Mouse (Mus musculus) adrenal gland, postnatal 36 days (tissue): ENCODE data around the gene Szrd1. TPM values are rescaled to one million over a fixed set of nuclear protein-coding genes. Genes with fewer than 3 reads are reported as not detected.

Experiments
- DNase-seq, 2 experiments: peaks; one replicate each; pipeline ENCODE4 v3.0.0; 2021; ENCODE audit warnings: mixed read lengths in 1 of 2
- long read RNA-seq, 2 experiments: library from polyadenylated mRNA; stranded (forward); transcript quantifications; one replicate each; pipeline ENCODE4 v2.0.0; 2021; ENCODE audit warnings: borderline sequencing depth in 2 of 2
- total RNA-seq, 2 experiments: library from RNA; stranded (reverse); gene quantifications; 2 replicates each; pipeline ENCODE4 v1.2.3; 2021

Szrd1 gene
- total RNA-seq = 100 to 1,000 TPM; 110 to 123 TPM
- long read RNA-seq, experiment 1, transcript Szrd1-203 (4 exons, 3,244 nt) = minor isoform, 5 of 29 reads
- long read RNA-seq, experiment 1, transcript Szrd1-202 (3 exons, 3,203 nt) = major isoform, 9 of 29 reads
- long read RNA-seq, experiment 1, partial matches to known transcripts = 0 of 29 reads
- long read RNA-seq, experiment 1, other reads (novel, unspliced or antisense) = 14 of 29 reads
- long read RNA-seq, experiment 2, transcript Szrd1-203 (4 exons, 3,244 nt) = major isoform, 5 of 14 reads
- long read RNA-seq, experiment 2, partial matches to known transcripts = 0 of 14 reads
- long read RNA-seq, experiment 2, other reads (novel, unspliced or antisense) = 5 of 14 reads

DNA sequence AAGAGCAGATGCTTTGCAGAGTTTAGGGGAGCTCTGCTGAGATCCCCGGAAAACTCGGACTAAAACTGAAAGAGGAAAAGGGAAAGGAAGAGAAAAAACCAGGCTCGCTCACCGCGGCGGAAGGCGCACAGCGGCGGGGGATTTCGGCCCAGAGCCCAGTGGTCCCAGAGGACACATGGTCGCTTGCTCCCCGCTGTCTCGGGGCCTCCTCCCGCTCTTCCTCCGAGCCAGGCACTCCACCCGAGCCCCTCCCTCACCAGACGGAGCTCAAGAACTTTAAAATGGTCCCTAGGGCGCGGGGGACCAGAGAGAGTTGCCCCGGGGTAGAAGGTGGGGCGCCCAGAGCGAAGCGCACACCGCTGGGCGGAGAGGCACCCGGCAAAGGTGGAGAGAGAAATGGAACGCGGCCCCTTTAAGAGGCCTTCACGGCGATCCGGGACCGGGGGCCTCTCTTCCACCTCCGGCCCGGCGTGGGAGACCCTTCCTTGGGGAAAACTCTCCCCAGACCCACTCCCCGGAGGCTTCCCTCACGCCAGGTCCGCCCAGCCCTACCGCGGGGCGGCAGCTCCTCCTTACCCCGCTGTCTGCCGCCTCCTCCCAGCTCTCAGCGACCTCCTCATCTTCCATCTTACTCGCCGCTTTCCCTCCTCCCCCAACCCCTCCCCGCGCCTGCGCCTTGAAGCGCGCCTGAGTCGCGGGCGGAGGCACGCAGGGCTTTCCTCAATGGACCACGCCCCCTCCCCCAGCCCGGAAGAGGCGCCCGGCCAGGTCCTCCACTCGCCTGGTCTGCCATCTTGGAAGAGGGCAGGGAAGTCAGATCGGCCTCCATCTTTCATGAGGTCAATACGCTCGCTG lies at the start of gene Szrd1:
TSS of gene Szrd1 (minus strand) at position 660 of the 855 bp plus-strand sequence.
- DNase-seq = peak; percentile 99 to 100

DNA sequence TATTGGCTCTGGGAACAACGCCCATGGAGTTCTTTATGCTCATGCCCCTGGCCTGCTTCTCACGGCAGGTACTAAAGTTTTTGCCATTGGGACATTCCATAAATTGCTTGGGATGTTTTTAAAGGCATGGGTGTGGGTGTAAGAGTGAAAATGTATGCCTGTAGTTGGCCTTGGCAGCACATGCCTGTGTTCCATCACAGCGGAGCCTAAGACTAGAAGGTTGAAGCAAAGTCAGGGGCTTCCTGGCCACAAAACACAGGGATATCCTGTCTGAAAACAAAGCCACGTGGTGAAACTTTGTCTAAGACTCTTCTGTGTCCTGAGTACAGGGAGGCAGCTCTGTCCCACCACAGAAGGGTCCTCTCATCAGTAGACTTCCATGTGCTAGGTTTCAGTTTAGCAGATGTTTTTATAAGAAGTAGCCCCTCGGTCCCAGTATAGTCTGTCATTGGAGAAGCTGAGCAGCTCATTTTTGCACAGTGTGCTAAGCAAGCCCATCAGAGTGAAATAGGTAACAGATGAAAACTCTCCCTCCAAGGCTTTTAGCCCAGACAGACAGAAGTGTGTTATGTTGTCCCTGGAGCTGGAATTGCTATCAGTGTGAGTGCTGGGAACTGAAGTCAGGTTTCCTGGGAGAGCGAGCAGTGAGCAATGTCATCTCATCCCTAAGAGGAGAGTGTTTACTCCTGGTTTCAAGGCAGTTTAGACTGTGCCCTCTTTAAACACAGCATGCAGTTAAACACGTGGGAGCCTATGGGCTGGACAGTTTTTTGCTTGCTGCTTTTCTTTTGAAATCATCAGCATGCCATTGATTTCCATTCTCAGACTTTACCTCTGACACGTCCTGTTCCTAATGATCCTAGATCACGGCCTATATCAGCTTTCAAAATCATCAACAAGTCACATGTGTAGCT lies 47.6 kb upstream of the Szrd1 start:
- DNase-seq = no peak

DNA sequence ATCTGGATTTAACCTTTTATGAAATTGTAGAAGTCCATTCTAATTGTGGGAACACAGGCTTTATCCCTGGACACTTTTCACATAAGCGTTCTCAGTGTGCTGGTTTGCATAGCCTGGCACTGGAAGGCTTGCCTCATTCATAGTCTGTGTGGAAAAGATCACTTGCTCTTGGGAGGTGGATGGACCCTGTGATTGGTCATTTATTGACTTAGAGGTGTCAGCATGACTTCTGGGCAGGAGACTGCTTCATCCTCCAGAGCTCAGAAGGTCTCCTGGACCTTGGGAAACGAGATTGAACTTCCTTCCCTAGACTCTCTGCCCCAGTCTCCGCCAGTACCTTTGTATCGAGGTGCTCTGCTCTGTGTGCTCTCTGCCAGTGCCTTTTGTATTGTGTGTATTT lies 44.9 kb upstream of the Szrd1 start:
- no peak for DNase-seq

DNA sequence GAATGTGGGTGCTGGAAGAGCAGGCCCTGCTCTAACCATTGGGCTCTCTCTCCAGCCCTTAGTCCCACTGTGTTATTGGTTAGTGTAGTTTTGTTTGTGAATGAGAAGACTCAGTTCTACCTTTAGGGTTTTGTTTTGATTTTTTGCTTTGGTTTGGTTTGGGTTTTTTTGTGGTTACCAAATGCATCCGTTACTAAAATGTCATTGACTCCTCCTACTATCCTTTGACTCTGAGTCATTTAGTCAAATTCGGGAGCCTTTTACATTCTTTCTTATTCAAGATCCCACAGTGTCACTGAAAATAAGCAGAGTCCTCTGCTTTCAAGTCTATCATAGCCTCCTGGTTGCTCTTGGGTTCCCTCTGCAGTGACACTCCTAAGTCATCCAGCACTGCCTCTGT lies 44.4 kb upstream of the Szrd1 start:
- DNase-seq = no peak

DNA sequence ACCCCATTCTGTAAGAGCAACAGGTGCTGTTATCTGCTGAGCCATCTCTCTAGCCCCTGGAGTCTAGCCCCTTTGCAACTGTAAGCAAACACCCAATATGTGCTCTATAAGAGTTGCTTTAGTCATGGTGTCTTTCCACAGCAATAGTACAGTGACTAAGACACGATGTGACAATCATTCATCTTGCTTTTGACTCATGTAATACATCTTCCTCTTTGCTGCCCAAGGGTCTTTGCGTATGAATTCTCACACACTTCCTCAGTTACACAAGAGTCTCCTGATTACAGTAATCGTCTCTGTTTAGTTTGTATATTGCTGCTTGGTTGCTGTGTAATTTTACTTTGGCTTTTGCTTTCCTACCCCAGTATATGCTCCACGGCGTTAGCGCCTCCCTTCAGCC lies 42.4 kb upstream of the Szrd1 start:
- no peak for DNase-seq

DNA sequence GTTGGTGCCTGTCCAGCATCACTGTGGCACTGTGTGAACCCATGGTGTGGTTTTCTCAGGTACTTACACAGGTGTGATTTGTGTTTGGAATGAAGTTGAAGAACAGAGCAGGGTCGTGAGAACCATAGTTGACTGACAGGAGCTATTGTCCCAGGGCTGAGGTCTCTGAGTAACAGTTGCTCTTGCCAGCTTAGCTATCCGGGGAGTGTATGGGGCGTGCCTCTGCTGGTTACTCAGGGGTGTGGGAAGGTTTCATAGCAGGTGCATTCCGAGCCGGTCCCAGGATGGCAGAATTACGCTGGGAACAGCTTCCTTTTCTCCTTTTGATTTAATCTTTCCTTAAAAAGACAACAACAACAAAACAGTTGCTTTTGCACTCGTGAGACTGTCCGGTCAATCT lies 41.3 kb upstream of the Szrd1 start:
- DNase-seq = no peak

DNA sequence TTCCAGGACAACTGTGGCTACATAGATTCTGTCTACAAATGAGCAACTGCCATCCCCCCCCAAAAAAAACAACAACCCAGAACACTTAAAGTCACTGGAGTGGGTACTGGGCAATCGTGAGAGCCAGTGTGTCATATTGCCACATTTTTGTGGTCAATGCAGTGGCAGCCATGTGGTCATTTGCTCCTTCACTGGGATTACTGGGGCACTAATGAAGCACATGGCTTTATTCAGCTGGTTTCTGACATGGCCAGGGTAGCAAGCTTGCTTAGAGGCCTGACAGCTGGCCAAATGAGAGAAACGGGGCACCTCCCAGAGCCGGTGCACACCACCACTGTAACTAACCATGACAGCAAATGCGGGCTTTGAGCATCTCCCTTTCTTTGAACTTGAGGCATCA lies 38.9 kb upstream of the Szrd1 start:
- DNase-seq = no peak

DNA sequence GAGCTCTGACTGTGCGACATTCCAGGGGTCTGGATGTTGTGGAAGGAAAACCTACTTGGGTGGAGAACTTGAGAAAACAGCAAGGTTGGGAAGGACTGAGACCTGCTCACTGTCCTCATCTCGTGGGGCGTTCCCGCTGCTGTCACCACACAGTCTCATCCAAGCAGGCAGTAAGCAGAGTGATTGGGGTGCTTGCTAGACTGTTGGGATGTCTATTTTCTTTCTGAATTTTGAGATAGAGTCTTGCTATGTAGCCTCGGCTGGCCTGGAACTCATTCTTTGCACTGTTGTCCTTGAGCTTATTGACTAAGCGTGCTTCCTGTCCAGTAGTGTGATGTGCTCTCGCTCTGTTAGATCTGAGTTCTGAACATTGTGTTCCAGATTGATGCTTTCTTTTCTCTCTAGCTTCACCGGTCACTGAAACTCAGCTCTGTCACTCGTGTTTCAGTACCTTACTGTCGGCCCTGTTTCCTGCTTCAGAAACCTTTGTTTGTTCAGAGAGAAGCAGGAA lies 36.8 kb upstream of the Szrd1 start:
- peak in 1 of 2 experiments; percentile 34 for DNase-seq

DNA sequence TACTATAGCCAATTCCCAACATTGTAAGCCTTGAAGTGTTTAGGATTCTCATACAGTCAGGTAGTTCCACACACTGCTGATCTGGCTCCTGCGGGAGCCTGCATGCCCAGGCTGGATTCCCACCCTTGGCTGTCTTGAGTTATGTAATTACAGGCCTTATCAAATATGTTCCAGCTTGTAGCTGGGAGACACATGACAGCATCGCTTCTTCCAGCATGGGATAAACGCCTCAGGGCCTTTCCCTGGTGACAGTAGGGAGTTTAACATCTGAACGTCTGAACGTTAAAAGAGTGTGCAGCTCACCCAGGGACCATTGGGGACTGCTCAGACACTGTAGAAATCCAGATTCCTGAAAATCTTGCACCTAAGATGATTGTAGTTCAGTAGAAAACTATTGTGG lies 36.2 kb upstream of the Szrd1 start:
- no peak for DNase-seq

DNA sequence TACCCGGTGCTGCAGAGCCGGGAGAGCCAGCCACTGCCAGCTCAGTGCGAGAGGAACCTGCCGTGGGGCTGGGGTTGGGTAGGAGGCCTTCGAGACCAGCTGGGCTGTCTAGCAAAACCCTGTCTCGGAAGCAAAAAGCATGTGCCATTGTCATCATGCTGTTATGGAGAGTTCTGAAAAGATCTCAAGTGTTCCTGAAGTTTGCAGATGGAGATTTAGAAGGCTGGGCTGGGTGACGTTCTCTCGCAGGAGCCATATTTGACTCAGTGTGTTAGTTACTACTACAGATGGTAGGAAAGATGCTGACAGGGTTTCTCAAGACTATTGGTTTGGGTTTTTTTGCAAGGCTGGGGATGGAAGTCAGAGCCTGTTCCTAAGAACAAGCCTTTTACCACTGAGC lies 32.5 kb upstream of the Szrd1 start:
- DNase-seq = no peak

DNA sequence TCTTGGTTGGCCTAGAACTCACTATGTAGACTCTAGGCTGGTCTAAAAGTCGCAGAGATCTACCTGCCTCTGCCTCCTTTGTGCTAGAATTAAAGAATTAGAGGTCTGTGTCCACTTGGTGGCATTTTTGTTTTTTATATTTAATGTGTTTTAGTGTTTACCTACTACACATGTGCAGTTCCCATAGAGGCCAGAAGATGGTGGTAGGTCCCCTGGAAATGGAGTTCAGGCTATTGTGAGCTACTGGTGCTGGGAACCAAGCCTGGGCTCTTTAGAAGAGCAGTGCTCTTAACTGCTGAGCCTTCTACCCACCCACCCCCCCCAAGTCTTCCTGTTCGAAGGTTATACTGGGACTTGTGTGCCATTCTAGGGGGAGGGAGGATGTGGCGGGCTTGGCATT lies 27.6 kb upstream of the Szrd1 start:
- no peak for DNase-seq

DNA sequence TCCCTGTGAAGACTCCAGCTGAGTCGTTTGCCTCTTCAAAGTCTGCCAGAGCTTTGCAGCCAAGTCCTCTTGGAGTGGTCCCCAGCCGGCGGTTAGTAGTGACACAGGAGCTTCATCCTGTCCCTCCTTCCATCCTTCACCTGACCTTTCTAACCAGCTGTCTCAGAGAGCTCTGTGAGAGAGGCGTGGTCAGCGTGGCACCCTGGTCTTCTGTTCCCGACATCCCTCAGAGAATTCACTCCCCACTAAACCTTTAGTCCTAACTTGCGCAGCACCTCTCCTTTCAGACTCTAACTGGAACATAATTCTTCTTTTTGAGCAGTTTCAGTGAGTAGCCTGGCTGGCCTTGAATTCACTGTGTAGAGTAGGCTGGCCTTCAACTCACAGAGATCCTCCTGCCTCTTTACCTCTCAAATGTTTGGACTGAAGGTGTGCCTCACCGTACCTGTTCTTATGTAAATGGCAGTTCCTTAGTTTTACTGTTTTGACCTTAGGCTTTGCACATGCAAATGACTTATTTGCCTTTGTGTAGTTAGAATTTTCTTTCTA lies 26.2 kb upstream of the Szrd1 start:
- no peak for DNase-seq

DNA sequence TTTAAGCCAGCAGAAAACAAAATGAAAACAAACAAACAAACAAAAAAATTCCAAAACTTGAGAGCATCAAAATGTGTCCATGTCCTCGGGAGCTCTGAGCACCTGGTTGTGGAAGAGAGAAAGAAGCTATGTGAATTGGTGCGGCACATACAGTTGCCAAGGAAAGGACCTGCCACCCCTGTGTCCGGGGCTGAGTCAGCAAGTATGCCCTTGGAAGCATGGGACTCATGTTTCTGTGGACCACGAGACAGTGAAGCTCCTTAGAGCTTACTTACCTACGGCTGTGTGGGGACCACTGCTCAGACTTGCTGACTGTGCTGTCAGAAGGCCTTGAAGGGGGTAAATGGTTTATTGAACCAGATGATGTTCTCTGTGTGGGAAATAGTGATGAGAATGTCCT lies 24.2 kb upstream of the Szrd1 start:
- DNase-seq = peak; percentile 50

DNA sequence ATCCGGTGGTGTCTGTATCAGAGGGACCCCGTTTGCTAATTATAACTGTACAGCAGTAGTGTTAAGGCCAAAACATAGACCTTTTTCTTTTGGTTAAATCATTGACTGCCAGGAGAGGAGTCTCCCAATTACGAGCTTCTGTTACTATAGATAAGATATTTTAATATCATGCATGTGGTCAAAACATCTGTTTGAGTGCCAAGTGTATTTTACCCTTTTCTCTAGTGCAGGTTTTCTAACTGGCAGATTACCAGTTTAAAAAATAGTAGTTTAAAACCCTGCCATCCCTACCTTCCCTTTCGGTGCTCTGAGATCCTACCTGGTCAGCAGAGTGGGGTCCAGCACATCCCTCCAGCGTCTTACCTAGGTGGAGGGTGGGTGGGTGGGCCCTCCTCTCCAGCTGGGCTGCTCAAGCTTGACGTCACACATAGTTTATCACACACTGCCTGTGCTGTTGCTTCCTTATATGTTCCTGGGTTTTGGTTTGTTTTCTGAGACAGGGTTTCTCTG lies 22.2 kb upstream of the Szrd1 start:
- DNase-seq = no peak

DNA sequence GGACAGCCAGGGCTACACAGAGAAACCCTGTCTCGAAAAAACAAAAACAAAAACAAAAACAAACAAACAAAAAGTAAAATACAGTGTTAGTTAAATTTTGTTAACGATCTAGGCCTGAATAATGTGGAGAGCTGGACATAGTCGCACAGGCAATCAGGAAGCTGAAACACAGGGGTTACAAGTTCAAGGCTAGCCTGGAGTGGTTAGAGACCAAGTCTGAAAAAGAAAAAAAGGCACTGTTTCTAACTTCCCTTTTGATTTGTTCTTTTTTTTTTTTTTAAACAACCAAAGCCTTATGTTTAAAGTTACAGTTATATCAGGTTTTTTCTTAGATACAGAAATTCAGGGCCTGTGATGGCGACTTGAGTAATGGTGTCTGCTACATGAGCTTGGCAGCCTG lies 20.6 kb upstream of the Szrd1 start:
- no peak for DNase-seq

DNA sequence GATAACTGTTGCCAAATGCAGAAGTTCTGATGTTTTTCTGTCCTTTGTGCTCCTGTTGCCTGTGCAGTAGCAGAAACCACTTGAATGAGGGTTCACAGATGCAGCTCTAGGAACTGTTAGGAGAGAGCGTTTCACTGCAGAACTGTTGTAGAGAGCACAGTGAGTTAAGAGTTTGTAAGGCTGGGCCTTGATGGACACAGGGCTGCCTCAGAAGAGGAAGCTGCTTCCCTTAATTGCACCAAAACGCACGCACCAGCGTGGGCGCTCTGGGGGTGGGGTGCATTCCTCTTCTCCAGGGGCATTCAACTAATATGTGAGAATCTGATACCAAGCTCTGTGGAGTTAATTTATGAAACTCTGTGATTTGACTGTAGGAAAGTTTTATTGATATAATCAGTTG lies 20.1 kb upstream of the Szrd1 start:
- no peak for DNase-seq

DNA sequence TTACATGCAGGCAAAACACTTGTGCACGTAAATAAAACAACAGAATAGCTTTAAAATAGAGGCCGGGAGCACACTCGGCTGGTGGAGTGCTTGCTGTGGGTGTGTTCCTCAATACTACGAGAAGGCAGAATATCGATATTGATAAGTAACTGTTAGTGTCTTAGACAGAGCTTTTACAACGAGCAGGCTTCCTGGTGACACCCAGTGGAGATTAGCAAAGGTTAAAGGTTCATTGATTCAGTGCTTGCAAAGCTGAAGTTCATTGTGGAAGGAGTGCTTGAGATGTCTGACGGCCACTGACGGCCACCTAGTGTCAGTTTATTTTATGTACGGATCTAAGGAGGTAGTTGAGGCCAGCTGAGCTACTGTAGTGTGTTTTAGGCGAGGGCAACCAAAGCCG lies 19.5 kb upstream of the Szrd1 start:
- DNase-seq = no peak

DNA sequence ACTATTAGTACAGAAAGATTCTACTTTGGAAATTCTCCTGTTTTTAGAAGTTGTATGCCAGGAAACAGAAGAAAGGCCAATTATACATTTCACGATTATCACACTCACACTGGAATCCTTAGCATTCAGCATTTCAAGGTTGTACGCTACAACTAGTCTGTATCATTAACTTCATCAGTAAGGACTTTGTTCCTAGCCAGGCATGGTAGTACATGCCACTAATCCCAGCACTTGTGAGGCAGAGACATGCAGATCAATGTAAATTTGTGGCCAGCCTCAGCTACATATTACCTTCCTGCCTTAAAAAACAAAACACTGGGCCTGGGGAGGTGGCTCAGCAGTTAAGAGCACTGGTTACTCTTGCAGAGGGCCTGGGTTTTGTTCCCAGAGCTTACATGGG lies 19.0 kb upstream of the Szrd1 start:
- DNase-seq = no peak

DNA sequence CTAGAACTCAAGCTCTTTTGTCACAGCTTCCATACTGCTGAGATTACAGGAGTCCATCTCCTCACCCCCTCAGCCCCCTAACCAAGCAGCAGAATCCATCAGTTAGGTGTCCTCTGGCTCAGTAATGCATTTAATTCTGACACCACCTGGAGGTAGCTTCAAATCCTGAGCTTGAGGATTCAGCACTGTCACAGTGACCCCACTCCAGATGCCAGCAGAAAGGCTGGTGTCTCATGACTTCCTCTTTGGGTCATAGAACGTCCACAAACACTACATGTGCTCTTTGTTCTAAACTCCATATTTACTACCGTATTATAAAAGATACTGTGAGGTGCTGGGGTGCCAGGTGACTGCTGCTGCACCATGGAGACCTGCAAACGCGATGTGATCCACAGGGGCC lies 17.9 kb upstream of the Szrd1 start:
- DNase-seq = no peak

DNA sequence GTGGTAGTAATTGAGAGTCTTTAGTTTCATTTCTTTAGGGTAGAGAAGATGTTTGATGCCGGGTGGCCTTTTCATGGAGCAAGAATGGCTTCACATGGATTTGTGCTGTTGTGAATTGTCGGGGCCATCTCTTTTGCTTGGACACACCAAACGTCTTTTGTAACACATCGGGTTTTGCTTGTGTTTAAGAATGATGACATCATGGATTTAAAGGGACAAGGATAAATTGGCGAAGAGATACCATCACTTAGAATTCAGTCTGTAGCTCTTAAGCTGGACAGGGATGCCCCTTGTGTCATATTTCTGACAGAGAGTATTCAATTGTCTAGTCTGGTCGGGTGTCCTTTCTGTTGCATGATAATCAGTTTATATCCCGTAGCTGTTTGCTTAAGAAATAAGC lies 9.5 kb upstream of the Szrd1 start:
- DNase-seq = no peak

DNA sequence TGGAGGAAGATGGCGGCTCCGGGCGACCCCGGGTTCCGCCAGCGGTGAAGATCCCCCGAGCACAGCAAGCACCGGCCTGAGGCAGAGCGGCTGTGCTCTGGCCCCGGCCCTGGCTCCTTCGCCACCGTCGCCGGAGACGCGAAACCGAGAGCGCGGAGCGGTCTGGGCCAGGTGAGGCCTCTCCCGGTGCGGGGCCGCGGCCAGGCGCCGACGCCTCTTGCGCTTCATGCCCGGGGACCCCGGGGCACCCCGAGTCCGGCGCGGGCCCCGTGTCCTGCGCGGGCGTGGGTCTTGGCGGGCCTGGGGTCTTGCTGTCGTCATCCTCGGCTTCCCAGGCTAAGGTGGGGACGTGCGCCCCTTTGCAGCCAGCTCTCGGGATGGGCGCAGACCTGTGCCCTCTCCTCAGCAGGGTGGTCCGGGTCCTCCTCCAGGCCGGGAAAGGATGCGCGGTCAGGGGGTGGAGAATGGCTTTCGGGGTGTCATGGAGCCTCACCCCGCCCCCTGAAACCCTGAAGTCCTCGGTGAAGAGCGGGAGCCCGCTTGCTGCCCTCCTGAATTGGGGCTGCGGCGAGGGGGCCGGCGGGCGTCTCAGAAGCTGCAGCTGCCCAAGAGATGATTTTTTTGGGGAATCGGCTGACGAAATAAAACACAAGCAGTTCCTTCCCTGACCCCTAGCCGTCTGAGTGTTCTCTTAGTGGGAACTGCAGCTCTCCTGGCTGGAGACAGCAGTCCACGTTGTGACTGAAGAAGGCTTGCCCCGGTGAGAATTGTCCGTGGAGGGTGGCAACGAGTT lies 8.6 kb upstream of the Szrd1 start:
- DNase-seq = peak; percentile 49 to 64
